Mouse (Mus musculus) left cerebral cortex, postnatal 25 days (tissue): ENCODE measurements at regions not wholly inside any gene's neighbourhood (a gene's known extent, or its start where the extent isn't known, plus 50 kb on each side); places are given as distances from the start of the nearest gene placed in this dataset.

Experiments used
- DNase-seq, 2 experiments: peaks; one replicate each; pipeline ENCODE4 v3.0.0; 2022; ENCODE audit warnings: low spot score in 2 of 2, mixed read lengths in 1 of 2
- intact Hi-C: fragments of 180-260 bp; cut with DNase I; formaldehyde crosslinking; loops from one replicate; pipeline ENCODE4 v1.15.1; 2025

GRCm38 (mm10) chr4:79362522-79362921 lies 1150.8 kb upstream of the Ptprd start:
- intact Hi-C loops = no loop called here

DNA sequence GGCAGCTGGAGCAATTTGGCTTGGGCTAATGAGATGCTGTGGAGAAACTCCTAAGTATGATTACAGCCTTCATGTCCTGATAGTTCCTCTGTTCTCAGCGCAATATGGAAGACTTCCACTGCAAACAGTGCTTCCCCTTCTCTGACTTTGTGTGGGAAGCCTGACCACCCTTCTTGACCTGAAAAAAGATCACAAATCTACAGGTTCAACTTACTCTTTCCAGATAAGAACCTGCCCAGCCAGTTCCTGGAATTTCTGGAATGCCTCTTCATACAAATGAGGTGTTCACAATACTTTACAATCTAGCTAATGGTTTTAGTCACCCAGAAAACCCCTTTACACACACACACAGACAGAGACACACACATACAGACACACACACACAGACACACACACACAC lies 1146.0 kb upstream of the Ptprd start:
- no peak for DNase-seq

More at GRCm38 (mm10) chr4:79362522-79362921, 1150.8 kb upstream of the Ptprd start:
- DNase-seq = no peak

DNA sequence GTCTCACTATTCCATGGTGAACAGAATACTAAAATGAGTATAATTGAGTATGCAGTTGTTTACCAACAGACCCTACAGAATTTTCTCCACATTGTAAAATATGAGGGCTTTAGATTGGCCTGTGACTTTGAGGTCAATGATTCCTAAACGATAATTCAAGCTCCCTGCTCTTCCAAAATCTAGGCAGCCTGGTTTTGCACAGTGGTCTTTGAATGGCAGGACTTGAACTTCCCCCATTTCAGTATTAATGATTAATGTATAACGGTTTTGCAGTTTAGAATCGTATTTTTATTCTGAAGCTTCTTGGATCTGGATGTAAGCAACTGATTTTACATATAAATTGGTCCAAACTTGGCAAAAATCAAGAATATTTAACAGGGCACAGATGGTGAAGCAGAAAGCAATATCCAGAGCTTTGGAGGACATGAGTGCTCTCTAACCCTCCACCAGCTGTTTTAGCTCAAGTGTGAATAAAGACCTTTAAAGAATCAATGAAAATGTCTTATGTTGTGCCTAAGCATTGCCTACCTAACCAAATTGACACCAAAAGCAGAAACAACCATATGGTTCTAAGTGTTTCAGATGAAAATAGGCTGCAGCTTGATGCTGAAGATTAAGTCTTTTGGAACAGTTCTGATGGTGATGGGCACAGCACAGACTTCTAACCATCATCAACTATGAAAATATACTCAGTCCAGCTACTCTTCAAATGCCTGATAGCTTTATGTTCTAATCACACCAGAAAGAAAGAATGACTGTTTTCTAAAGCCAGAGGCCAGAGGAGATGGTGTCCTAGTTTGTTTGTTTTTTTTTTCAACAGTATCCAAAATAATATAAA lies 1098.3 kb upstream of the Ptprd start:
- DNase-seq = peak; percentile 1 to 15
- intact Hi-C loops = no loop called here

More for the DNA sequence above, 1146.0 kb upstream of the Ptprd start:
- intact Hi-C loops = no loop called here

- DNase-seq = peak in 1 of 2 experiments; percentile 33
- intact Hi-C loops = no loop called here
Measured at GRCm38 (mm10) chr4:79291091-79291490, 1079.3 kb upstream of the Ptprd start.

DNA sequence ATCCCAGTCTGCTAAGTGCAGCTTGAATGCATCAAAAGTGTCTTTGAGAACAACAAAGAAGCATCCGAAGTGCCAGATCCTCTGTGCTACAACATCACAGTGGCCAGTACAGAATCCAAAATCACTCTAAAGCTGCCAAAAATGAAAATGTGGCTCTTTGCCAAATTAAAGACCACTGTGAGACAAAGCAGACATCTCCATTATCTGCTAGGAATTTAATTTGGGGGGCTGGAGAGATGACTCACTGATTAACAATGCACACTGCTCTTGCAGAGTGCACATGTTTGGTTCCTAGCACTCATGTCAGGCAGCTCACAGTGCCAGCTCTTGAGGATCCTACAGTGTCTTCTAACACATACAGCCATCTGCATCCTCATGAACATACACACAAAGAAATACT lies 1053.3 kb upstream of the Ptprd start:
- intact Hi-C loops = no loop called here
- DNase-seq = no peak

- no peak for DNase-seq
Measured at GRCm38 (mm10) chr4:79243184-79243583, 1031.4 kb upstream of the Ptprd start.

GRCm38 (mm10) chr4:79241647-79242046 lies 1029.9 kb upstream of the Ptprd start:
- DNase-seq = no peak
- intact Hi-C loops = no loop called here

More at GRCm38 (mm10) chr4:79243184-79243583, 1031.4 kb upstream of the Ptprd start:
- intact Hi-C loops = no loop called here

DNA sequence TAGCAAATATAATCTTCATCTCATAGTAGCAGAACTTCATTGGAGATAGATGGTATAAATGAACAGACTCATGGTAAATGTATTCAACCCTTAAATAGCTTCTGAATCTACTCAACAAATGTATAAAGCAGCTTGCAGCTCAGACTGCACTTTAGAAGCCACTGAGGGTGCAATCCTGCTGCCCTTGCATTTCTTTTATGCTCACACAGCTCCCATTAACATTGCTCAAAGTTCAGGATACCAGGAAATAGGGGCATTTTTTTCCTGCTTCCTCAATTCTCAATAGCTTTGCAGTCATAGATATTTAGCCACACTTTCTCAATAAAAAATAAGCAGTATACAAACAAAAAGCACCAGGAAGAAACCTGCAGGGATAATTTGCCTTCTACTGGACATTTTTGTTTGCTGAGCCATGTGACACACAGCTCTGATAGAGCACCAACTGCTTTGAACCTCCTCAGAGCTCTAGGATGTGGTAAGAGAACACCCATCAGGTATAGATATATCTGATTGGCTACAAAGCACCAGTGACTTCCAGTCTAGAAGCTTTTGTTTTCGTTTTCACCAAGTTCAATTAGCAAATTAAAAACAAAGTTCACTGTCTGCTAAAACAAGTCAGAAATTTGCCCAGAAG lies 1012.5 kb upstream of the Ptprd start:
- intact Hi-C loops = no loop called here
- DNase-seq = no peak
